Mouse (Mus musculus) bone marrow, adult 2 months (tissue): ENCODE measurements around the gene Grasp. TPM values are rescaled to one million over a fixed set of nuclear protein-coding genes. Genes with fewer than 3 reads are reported as not detected.

Experiments used
- H3K27ac ChIP-seq: fragments of 200-500 bp; 2 replicates; pipeline ENCODE4 v1.5.1; 2012; ENCODE audit warnings: low read depth, mild to moderate bottlenecking, control low read depth, inconsistent platforms, low read length; ENCODE audit not compliant: control insufficient read depth, poor library complexity, insufficient read depth
- H3K4me1 ChIP-seq: fragments of 200-500 bp; 2 replicates; pipeline ENCODE4 v1.6.1; 2011; ENCODE audit warnings: low read length; ENCODE audit not compliant: control insufficient read depth, insufficient read depth
- H3K4me3 ChIP-seq: fragments of 200-500 bp; replicated peaks from 2 replicates; pipeline ENCODE3; 2011; ENCODE audit warnings: mild to moderate bottlenecking, low read depth, low read length, control low read depth; ENCODE audit not compliant: control insufficient read depth
- CTCF ChIP-seq: fragments of 200-500 bp; IDR thresholded peaks from 2 replicates; pipeline ENCODE4 v1.5.1; 2011; ENCODE audit warnings: low read length, control low read depth; ENCODE audit not compliant: control insufficient read depth, insufficient read depth
- POLR2A ChIP-seq: fragments of 200-500 bp; IDR thresholded peaks from 2 replicates; pipeline ENCODE4 v1.6.1; 2011; ENCODE audit warnings: low read depth, mild to moderate bottlenecking, control low read depth, low read length, borderline replicate concordance; ENCODE audit not compliant: control insufficient read depth
- whole genome bisulfite sequencing: fragments of 180-500 bp; shearing (Covaris S2); methylation state at CpG from one replicate; pipeline ENCODE4 v1.1.7; 2018; 5-methylcytosine and 5-hydroxymethylcytosine counted together
- polyA plus RNA-seq: library from polyadenylated mRNA; stranded (reverse); fragments of >200 nt; gene quantifications from 2 replicates; pipeline ENCODE4 v1.2.4, GENCODE M21; 2011; ENCODE audit warnings: low replicate concordance; ENCODE audit not compliant: missing spikeins, insufficient read depth, insufficient read length

Gene Grasp
- polyA plus RNA-seq, 1 experiment: 2.5 TPM

DNA sequence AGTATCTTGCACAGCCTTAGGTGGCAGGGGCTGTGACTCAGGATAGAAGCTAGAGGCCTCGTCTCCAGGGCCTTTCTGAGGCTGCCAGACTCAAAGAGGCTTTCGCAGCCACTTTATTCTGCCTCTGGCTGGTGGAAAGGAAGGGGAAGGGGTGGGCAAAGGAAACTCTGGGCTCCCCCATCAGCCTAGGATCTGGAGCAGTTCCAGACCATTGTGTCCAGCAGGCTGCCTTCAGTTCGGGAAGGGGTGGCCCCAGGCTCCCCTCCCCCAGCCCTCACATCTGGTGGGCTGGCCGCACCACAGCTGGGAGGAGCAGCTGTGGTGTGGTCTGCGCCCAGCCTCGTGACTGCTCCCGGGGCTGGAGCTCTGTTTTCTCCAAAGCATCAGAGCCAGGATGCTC, 4.0 kb downstream of the Grasp start:
- no peak overlapping the region for H3K27ac ChIP-seq
- no peaks in the 10 kb centered on the region for H3K4me1 ChIP-seq
- H3K4me3 ChIP-seq: no peak overlapping the region
- TF ChIP-seq POLR2A (no peak), CTCF (no peak)
- WGBS: 30% methylated on average over 7 of the region's 7 CpGs

DNA sequence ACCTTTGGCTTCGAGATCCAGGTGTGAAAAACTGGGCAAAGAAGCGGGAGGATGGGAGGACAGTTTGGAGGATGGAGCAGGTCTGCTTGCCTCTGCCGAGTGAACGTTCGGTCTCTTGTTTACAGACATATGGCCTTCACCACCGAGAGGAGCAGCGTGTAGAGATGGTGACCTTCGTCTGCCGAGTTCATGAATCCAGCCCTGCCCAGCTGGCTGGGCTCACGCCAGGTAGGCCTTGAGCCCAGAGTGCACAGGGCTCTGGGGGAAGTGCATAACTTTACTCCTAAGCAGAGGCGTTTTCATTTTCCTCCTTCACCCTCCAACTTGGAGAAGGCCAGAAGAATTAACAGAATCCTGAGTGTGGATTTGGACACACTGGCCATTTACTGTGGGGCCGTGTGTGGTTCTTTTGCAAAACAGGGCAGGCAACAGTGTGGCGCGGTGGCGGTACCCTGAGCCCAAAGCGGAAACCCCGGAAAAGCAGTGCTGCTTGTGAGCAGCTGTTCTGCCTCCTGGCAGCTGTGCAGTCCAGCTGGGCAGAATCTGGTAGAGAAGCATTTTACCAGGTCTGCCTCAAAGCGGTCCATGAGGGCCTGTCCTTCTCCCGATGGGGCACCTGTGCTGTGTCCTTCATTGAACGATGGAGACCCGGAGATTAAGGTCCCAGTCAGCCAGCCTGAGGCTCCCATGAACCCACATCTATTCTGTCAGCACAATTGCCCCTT, 5.0 kb downstream of the Grasp start:
- Histone ChIP-seq H3K27ac (no peak overlapping the region), H3K4me1 (no peaks in the 10 kb centered on the region), H3K4me3 (no peak overlapping the region)
- 88% methylated on average over 21 of the region's 21 CpGs for WGBS
- TF ChIP-seq POLR2A (no peak), CTCF (no peak)

DNA sequence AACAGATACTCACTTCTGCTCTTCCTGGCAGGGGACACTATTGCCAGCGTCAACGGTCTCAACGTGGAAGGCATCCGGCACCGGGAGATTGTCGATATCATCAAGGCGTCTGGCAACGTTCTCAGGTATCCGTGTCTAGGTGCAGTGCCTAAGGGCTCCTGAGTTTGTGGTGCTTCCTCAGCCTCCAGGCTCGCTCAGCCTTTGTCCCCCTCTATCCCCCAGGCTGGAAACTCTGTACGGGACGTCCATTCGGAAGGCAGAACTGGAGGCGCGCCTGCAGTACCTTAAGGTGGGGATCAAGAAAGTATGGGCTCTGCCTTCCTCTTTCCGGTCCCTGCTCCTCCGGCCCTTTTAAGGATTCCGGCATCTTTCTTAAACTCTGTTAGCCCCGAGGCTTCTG, 6.5 kb downstream of the Grasp start:
- Histone ChIP-seq H3K27ac (no peak overlapping the region), H3K4me1 (no peaks in the 10 kb centered on the region), H3K4me3 (no peak overlapping the region)
- TF ChIP-seq POLR2A (no peak), CTCF (no peak)
- WGBS: 91% methylated on average over 19 of the region's 19 CpGs

DNA sequence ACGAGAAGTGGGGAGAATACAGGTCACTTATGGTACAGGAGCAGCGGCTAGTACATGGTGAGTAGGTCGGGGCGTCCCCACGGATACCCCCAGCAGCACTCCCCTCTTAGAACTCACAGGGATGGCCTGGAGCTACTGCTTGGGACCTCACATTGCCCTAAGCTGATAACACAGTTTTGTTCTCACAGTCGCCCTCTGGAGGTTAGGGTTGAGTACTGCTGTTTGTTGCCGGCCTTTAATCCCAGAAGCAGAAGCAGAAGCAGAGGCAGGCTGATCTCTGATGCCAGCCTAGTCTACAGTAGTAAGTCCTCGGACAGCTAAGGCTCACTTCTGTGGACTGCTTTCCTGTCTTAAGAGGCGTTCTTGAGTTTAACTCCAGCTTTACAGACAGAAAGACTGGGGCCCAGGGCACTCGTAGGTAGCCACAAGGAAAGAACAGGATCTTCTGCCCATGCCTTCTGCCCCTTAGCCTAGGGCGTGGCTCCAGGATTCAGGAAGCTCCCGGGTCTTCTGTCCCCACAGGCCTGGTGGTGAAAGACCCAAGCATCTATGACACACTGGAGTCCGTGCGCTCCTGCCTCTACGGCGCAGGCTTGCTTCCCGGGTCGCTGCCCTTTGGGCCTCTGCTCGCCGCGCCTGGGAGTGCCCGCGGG, 7.1 kb downstream of the Grasp start:
- no peaks in the 10 kb centered on the region for H3K4me1 ChIP-seq

DNA sequence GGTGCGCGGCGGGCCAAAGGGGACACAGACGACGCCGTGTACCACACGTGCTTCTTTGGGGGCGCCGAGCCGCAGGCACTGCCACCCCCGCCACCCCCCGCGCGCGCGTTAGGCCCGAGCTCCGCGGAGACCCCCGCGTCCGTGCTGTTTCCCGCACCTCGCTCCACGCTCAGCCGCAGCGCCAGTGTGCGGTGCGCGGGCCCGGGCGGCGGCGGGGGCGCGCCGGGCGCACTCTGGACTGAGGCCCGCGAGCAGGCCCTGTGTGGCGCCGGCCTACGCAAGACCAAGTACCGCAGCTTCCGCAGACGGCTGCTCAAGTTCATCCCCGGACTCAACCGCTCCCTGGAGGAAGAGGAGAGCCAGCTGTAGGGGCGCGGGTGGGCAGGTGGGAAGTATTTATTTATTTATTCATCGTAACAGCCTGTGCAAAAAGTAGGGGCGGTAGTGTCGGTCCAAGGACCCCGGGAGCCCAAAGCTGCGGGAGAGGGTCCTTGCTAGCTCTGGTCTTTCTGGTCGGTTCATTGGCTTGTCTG, 7.7 kb downstream of the Grasp start:
- no peak for TF ChIP-seq CTCF
- no peak for TF ChIP-seq POLR2A
- 94% methylated on average over 56 of the region's 56 CpGs for WGBS

More for the DNA sequence above, 7.1 kb downstream of the Grasp start:
- TF ChIP-seq POLR2A (no peak), CTCF (peak; percentile 48; the same call in 1 of the 2 replicates)
- no peak overlapping the region for H3K4me3 ChIP-seq
- WGBS: 87% methylated on average over 23 of the region's 23 CpGs
- no peak overlapping the region for H3K27ac ChIP-seq

DNA sequence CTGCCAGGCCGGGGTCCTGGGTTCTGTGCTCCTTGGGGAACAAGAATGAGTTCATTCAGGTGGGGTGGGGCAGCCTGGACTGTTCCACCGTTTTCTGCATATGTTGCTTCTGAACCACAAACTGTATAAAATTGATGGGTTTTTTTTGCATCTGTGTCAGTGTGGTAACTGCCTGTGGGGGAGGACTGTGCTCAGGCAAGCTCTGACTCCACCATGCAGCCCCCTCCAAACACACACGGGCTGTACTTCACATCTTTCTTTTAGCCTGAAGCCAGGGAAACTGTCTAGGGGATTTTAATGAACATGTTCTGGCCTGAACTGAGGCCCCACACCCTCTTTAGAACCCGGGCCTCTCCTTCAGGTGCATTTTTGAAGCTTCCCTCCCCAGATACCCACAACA, 8.6 kb downstream of the Grasp start:
- Histone ChIP-seq H3K4me1 (no peaks in the 10 kb centered on the region), H3K27ac (no peak overlapping the region), H3K4me3 (no peak overlapping the region)
- 65% methylated on average over 4 of the region's 4 CpGs for WGBS
- TF ChIP-seq POLR2A (no peak), CTCF (no peak)

More for the DNA sequence above, 7.7 kb downstream of the Grasp start:
- Histone ChIP-seq H3K27ac (no peak overlapping the region), H3K4me1 (no peaks in the 10 kb centered on the region), H3K4me3 (no peak overlapping the region)

DNA sequence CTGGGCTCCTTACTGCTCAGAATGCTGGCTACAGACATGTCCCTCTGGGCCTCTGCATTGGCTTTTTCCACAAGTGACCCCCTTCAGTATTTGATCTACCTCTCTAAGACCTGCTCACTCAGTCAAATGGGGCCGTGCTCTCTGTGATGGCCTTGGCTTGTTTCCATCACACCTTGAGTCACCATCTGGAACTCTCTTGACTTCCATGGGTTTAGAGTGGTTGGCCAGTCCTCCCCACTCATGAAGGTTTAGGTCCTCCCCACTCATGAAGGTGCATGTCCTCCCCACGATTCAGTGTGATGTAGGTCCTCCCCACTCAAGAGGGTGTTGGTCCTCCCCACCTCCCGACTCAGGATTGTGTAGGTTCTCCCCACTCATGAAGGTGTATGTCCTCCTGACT, 9.2 kb downstream of the Grasp start:
- 69% methylated on average over 3 of the region's 3 CpGs for WGBS
- no peak overlapping the region for H3K4me3 ChIP-seq
- no peaks in the 10 kb centered on the region for H3K4me1 ChIP-seq
- no peak overlapping the region for H3K27ac ChIP-seq
- no peak for TF ChIP-seq CTCF
- no peak for TF ChIP-seq POLR2A

DNA sequence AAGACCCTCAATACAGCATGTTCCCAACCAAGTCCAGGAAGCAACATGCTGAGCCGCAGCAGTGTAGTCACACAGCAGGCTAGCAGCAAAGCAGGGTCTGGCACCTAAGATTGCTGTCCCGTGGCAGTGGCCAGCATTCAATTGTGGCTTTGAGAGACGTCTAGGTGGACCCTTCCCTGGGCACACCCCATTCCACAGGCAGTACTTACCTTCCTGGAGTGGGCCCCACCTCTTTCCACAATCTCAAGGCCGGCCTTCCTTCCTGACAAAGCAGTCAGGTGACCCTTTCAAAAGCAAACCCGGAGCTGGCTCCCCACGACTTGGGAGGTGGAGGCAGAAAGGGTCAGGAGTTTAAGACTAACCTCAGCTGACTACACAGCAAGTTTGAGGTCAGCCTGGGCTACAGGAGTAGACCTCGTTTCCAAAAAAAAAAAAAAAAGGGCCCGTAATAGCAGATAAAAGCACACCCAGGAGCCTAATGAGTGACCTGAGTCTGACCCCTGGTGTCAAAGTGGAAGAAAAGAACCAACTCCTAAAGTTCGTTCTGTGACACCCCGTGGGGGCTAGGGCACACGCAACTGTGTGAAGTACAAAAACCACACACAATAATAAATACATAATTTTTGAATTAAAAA, 9.8 kb downstream of the Grasp start:
- Histone ChIP-seq H3K4me1 (no peaks in the 10 kb centered on the region), H3K4me3 (no peak overlapping the region), H3K27ac (no peak overlapping the region)
- TF ChIP-seq CTCF (no peak), POLR2A (no peak)
- 20% methylated on average over 11 of the region's 11 CpGs for WGBS
